Mouse (Mus musculus): ENCODE measurements around the gene Ppil4. TPM values are rescaled to one million over a fixed set of nuclear protein-coding genes. Genes with fewer than 3 reads are reported as not detected.

The Ppil4 gene
- total and polyA plus RNA-seq, 3 experiments, result 30.5 to 86.3 (median 34.7) TPM

DNA sequence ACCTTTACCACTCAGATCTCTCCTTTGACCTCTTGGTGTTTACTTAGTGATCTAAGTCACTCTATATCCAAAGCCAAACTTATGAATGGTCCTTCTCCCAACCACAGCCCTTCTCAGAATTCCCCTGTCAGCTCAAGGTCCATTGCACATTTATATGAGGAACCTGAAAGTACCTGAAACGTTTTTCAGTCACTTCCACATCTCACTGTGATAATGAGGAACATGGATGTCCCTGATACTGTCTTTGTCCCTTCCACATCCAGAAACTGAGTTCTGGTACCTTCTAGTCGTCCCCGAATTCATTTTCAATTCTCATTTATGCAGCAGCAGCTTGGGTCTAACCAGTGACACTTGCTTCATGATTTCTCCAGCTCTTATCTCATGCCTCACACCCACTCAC lies 59.2 kb downstream of the Ppil4 start:
- no peak for DNase-seq (ENCODE audit: low read depth, low spot score)
- Histone ChIP-seq H3K27me3 (ENCODE audit: control insufficient read depth in 1 of 2, insufficient read depth in 2 of 2, low read length in 2 of 2) (no peaks in the 10 kb centered on the region; a peak in 3 of 4 replicates), H3K9me3 (replicated peaks; ENCODE audit: insufficient read depth, low read length) (no peaks in the 10 kb centered on the region), H3K4me1 (ENCODE audit: control insufficient read depth in 1 of 2, insufficient read depth in 2 of 2, low read length in 2 of 2) (no peaks in the 10 kb centered on the region), H3K4me3 (ENCODE audit: control insufficient read depth in 1 of 2, insufficient read depth in 1 of 2, low read depth in 2 of 2, low read length in 2 of 2) (no peak overlapping the region), H3K36me3 (ENCODE audit: control insufficient read depth in 1 of 2, insufficient read depth in 2 of 2, low read length in 2 of 2) (no peaks in the 10 kb centered on the region), H3K9ac (ENCODE audit: control insufficient read depth, low read depth, low read length, poor library complexity, severe bottlenecking) (no peak overlapping the region), H3K79me2 (ENCODE audit: control insufficient read depth, insufficient read depth, low read length, poor library complexity) (no peaks in the 10 kb centered on the region), H3K27ac (ENCODE audit: control insufficient read depth, low read depth, low read length) (no peak overlapping the region)
- TF ChIP-seq TBP (IDR thresholded peaks at IDR 0.05; ENCODE audit: low read depth, low read length) (no peak), UBTF (IDR thresholded peaks at IDR 0.05; ENCODE audit: borderline replicate concordance, insufficient read depth, low read depth, low read length) (no peak), POLR2A (IDR thresholded peaks at IDR 0.05; ENCODE audit: control insufficient read depth in 1 of 2, insufficient read depth in 1 of 2, low read depth in 1 of 2, low read length in 2 of 2, poor library complexity in 1 of 2) (no peak), ZNF384 (IDR thresholded peaks at IDR 0.05; ENCODE audit: low read depth, low read length) (no peak), RAD21 (IDR thresholded peaks at IDR 0.05; ENCODE audit: low read depth, low read length) (no peak), KAT2A (conservative IDR thresholded peaks at IDR 0.05; ENCODE audit: low read depth, low read length) (no peak), ZMIZ1 (IDR thresholded peaks at IDR 0.05; ENCODE audit: low read depth, low read length) (no peak), HCFC1 (IDR thresholded peaks at IDR 0.05; ENCODE audit: low read depth, low read length) (no peak), EP300 (IDR thresholded peaks at IDR 0.05; ENCODE audit: low read depth in 1 of 2, low read length in 2 of 2) (no peak), RCOR1 (IDR thresholded peaks at IDR 0.05; ENCODE audit: low read depth, low read length) (no peak), NRF1 (IDR thresholded peaks at IDR 0.05; ENCODE audit: insufficient read depth, low read depth, low read length, poor library complexity, severe bottlenecking) (no peak), MAZ (IDR thresholded peaks at IDR 0.05; ENCODE audit: low read depth, low read length) (no peak), ELF1 (IDR thresholded peaks at IDR 0.05; ENCODE audit: low read depth, low read length) (no peak)

DNA sequence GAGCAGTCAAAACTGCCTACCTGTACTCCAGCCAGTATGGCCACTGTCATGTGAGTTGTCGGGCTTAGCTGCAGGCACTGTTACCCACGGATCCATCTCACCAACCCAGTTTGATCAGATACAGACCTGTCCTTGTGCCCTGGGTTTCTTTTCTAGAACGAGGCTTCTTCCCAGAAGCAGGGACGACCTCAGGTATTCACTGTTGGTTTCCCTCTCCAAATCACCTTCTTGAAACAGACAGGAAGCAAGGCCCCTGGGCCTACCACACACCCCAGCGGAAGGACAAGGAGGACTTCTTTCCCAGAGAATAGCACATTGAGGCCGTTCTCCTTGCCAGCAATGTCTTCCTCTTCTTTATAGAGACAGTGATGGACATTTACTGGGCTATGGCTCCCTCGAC lies 67.8 kb downstream of the Ppil4 start:
- Histone ChIP-seq H3K27me3 (ENCODE audit: control insufficient read depth in 1 of 2, insufficient read depth in 2 of 2, low read length in 2 of 2) (no peaks in the 10 kb centered on the region), H3K9me3 (replicated peaks; ENCODE audit: insufficient read depth, low read length) (no peaks in the 10 kb centered on the region), H3K4me1 (ENCODE audit: control insufficient read depth in 1 of 2, insufficient read depth in 2 of 2, low read length in 2 of 2) (no peaks in the 10 kb centered on the region), H3K27ac (ENCODE audit: control insufficient read depth, low read depth, low read length) (no peak overlapping the region), H3K79me2 (ENCODE audit: control insufficient read depth, insufficient read depth, low read length, poor library complexity) (no peaks in the 10 kb centered on the region), H3K9ac (ENCODE audit: control insufficient read depth, low read depth, low read length, poor library complexity, severe bottlenecking) (no peak overlapping the region), H3K36me3 (ENCODE audit: control insufficient read depth in 1 of 2, insufficient read depth in 2 of 2, low read length in 2 of 2) (no peaks in the 10 kb centered on the region), H3K4me3 (ENCODE audit: control insufficient read depth in 1 of 2, insufficient read depth in 1 of 2, low read depth in 2 of 2, low read length in 2 of 2) (no peak overlapping the region)
- DNase-seq (ENCODE audit: low read depth, low spot score), result no peak
- TF ChIP-seq BHLHE40 (IDR thresholded peaks at IDR 0.05; ENCODE audit: borderline replicate concordance, low read depth, low read length) (no peak), JUND (IDR thresholded peaks at IDR 0.05; ENCODE audit: low read depth, low read length) (no peak), HCFC1 (IDR thresholded peaks at IDR 0.05; ENCODE audit: low read depth, low read length) (no peak), TCF12 (IDR thresholded peaks at IDR 0.05; ENCODE audit: low read depth, low read length) (no peak), TBP (IDR thresholded peaks at IDR 0.05; ENCODE audit: low read depth, low read length) (no peak)
